Mouse (Mus musculus) liver, adult (tissue): ENCODE measurements around the gene C4bp.

Source experiments
- GATA4 ChIP-seq: IDR thresholded peaks from 2 replicates; pipeline ENCODE4 v1.6.1; 2014; ENCODE audit warnings: mild to moderate bottlenecking, low read length; ENCODE audit not compliant: insufficient replicate concordance

C4bp gene

GRCm38 (mm10) chr1:130596291-130596690 is 65.1 kb downstream of the C4bp start:
- no peak for TF ChIP-seq GATA4

GRCm38 (mm10) chr1:130588659-130589058 is 72.8 kb downstream of the C4bp start:
- TF ChIP-seq GATA4, result no peak
